Mouse (Mus musculus) stomach, postnatal 0 days (tissue): Measurements from ENCODE around the gene Cemip2. TPM values are rescaled to one million over a fixed set of nuclear protein-coding genes. Genes with fewer than 3 reads are reported as not detected.

Experiments
- ATAC-seq: fragments of 200-750 bp; cut with Nextera tagmentation; 2 replicates; pipeline ENCODE4 v1.8.0; 2017; ENCODE audit not compliant: low FRiP score, low TSS enrichment
- DNase-seq: peaks from one replicate; pipeline ENCODE4 v3.0.0-alpha.2; 2016; ENCODE audit warnings: low spot score
- H3K27ac ChIP-seq: fragments of 300-500 bp; sonication (generic); replicated peaks from 2 replicates; pipeline ENCODE4 v1.5.1; 2014; ENCODE audit warnings: mild to moderate bottlenecking, control low read depth
- H3K27me3 ChIP-seq: fragments of 300-500 bp; sonication (generic); 2 replicates; pipeline ENCODE4 v1.6.1; 2014; ENCODE audit warnings: low read length; ENCODE audit not compliant: control insufficient read depth, insufficient read depth
- H3K36me3 ChIP-seq: fragments of 300-500 bp; sonication (generic); 2 replicates; pipeline ENCODE4 v1.6.1; 2014; ENCODE audit warnings: low read length, mixed read lengths; ENCODE audit not compliant: control insufficient read depth, insufficient read depth
- H3K4me1 ChIP-seq: fragments of 300-500 bp; sonication (generic); replicated peaks from 2 replicates; pipeline ENCODE4 v1.6.1; 2014; ENCODE audit warnings: antibody characterized with exemption; ENCODE audit not compliant: control insufficient read depth, insufficient read depth
- H3K4me2 ChIP-seq: fragments of 300-500 bp; sonication (generic); replicated peaks from 2 replicates; pipeline ENCODE4 v1.6.1; 2014; ENCODE audit warnings: low read depth, mild to moderate bottlenecking, control low read depth, moderate library complexity
- H3K4me3 ChIP-seq: fragments of 300-500 bp; sonication (generic); 2 replicates; pipeline ENCODE4 v1.5.1; 2014; ENCODE audit warnings: low read depth, low read length, control low read depth
- H3K9ac ChIP-seq: fragments of 300-500 bp; sonication (generic); 2 replicates; pipeline ENCODE4 v1.6.1; 2014; ENCODE audit warnings: mild to moderate bottlenecking, low read length, control low read depth, mixed read lengths
- H3K9me3 ChIP-seq: fragments of 300-500 bp; sonication (generic); 2 replicates; pipeline ENCODE4 v1.6.1; 2016; ENCODE audit warnings: low read length; ENCODE audit not compliant: control insufficient read depth
- CTCF ChIP-seq: IDR thresholded peaks from 2 replicates; pipeline ENCODE4 v1.5.1; 2016; ENCODE audit warnings: antibody characterized with exemption, low read depth, mild to moderate bottlenecking, moderate library complexity
- EP300 ChIP-seq: optimal IDR thresholded peaks from 2 replicates; pipeline ENCODE3; 2016; ENCODE audit warnings: antibody characterized with exemption
- WGBS: fragments of 180-500 bp; shearing (Covaris S2); extraction: QIAGEN DNeasy Blood & Tissue Kit; methylation state at CpG from one replicate; pipeline ENCODE4 v1.1.7; 2014; 5-methylcytosine and 5-hydroxymethylcytosine counted together
- polyA plus RNA-seq: library from polyadenylated mRNA; unstranded; fragments of >200 nt; fragmentation: Nextera tagmentation; extraction: Ambion mirVana; gene quantifications from 2 replicates; pipeline ENCODE4 v1.2.1, GENCODE M21; 2015

Cemip2 gene
- polyA plus RNA-seq, 1 experiment from 2014 or later = 5.5 TPM

DNA sequence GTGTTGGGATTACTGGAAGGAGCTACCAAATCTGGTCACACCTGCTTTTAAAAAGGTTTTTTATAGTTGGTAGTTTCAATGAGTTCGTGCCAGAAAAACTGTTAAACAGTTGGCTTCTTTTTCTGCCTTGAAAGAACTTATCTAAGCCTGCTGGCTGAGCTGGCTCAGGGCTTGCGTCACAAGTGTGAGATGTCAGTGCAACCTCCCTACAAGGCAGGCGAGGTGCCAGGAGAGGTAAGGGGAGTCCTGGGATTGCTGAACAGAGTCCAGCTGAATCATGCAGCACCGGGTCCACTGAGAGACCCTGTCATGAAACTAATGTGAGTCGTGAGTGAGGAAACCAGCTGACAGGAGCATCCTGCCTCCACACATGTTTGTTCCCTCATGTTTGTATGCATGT, 41.4 kb downstream of the Cemip2 start:
- H3K27ac ChIP-seq = no peak overlapping the region
- no peak overlapping the region for H3K4me3 ChIP-seq
- DNase-seq = peak; percentile 22
- TF ChIP-seq CTCF (no peak), EP300 (no peak)
- H3K4me1 ChIP-seq = no peaks in the 10 kb centered on the region
- no peak overlapping the region for H3K4me2 ChIP-seq
- no peaks in the 10 kb centered on the region for H3K9me3 ChIP-seq
- no peak overlapping the region for H3K9ac ChIP-seq
- WGBS = 49% methylated on average over 5 of the region's 5 CpGs
- no peaks in the 10 kb centered on the region for H3K27me3 ChIP-seq
- ATAC-seq = no peak
- H3K36me3 ChIP-seq = peaks cover 7% of the 10 kb centered on the region

DNA sequence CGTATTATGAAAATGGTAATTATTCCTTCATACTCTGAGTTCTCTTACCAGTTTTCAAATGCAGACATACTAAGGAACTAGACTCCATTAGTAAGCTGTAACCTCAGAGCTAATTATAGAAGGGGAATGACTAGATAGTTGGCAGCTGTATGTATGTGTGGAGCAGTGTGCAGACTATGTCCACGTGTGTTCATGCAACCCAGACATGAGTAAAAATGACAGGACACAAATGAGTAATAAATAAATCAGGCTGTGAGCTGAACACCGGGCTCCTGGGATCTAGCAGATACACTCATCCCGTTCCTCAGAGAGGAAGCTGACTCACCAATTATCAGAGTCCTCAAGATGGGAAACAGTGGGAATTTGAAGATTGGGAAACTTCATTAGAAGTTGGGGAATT, 42.0 kb downstream of the Cemip2 start:
- H3K9me3 ChIP-seq = no peaks in the 10 kb centered on the region
- no peaks in the 10 kb centered on the region for H3K4me1 ChIP-seq
- WGBS = 67% methylated on average over 4 of the region's 4 CpGs
- H3K27me3 ChIP-seq = no peaks in the 10 kb centered on the region
- ATAC-seq (no peak), DNase-seq (no peak)
- H3K9ac ChIP-seq = no peak overlapping the region
- H3K4me3 ChIP-seq = no peak overlapping the region
- no peak overlapping the region for H3K27ac ChIP-seq
- no peak overlapping the region for H3K4me2 ChIP-seq
- H3K36me3 ChIP-seq = peaks cover 7% of the 10 kb centered on the region
- no peak for TF ChIP-seq EP300

DNA sequence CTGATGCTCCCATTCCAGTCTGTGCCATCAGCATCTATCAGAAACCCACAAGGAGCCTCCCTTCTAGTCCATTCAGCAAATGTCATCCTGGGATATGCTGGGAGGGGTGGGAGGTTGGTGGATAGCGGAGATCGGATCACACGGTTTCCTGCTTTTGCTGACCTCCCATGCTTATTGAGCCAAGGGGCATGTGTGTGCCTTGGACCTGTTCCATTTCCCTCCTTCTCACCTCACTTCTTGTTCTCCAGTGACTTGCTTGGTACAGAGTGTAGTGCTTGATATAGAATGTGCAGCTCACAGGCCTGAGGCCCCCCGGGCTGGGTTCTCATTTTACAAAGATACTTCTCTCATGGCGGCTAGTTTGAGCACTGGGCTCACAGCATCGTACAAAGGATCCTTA, 43.7 kb downstream of the Cemip2 start:
- no peak for ATAC-seq
- Histone ChIP-seq H3K27ac (no peak overlapping the region), H3K4me2 (no peak overlapping the region), H3K9me3 (no peaks in the 10 kb centered on the region), H3K27me3 (no peaks in the 10 kb centered on the region), H3K36me3 (peaks cover 6% of the 10 kb centered on the region), H3K4me1 (no peaks in the 10 kb centered on the region), H3K9ac (no peak overlapping the region), H3K4me3 (no peak overlapping the region)
- WGBS = 85% methylated on average over 6 of the region's 6 CpGs
- DNase-seq = no peak
- TF ChIP-seq CTCF (no peak), EP300 (no peak)

DNA sequence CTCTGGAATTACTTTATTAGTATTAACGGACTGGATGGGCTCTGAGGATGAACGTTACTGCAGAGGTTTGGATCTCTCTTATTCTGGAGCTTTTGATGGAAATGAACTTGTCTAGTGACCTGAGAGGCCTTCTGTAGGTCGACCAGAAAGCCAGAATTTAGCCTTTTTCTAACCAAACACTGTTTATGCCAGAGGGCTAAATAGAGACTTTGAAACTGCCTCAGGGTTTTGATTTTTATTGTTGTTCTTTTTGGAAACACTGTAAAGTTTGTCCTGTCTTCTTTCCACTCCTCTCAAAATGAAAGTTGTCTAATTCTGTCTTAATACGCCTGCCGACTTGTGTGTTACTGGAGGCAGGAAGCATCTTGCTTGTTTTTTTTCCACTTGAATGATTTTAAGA, 46.0 kb downstream of the Cemip2 start:
- no peak for TF ChIP-seq EP300
- TF ChIP-seq CTCF = no peak

DNA sequence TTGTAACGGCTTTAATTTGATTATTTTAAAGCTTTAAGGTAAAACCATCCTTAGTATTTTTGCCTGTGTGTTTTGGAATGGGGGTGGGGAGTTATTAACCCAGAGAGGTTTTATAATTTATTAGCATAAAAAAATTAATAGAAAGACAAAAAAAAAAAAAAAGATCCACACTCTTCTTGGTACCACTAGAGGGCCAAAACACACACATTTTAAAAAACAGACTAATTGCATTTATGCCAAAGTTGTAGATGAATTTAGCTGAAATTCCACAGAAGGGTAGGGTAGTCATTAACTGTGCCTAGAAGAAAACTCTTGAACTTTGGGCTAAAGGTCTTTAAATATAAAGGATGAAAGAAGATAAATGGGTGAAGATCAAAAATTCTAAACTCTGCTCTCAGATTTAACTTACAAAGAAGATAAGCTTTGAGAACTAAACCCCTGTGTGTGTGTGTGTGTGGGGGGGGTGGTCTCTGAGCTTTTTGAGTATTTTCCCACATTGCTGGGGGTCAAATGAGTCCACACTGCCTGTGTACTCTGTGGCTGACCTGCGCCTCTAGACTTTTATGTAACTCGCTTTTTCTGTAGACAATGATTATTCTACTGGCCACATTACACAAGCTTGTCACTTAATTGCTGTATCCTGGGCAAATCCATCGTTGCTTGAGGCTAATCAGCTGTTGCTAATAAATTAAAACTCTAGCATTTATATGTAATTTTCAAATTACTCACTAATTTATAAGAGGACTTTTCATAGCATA, 47.2 kb downstream of the Cemip2 start:
- Histone ChIP-seq H3K4me2 (no peak overlapping the region), H3K9me3 (no peaks in the 10 kb centered on the region), H3K4me1 (no peaks in the 10 kb centered on the region), H3K9ac (no peak overlapping the region), H3K4me3 (no peak overlapping the region), H3K27me3 (no peaks in the 10 kb centered on the region), H3K27ac (no peak overlapping the region), H3K36me3 (peaks cover 7% of the 10 kb centered on the region)
- 83% methylated on average over 4 of the region's 4 CpGs for WGBS
- DNase-seq (no peak), ATAC-seq (no peak)
- TF ChIP-seq CTCF = peak; percentile 56
- TF ChIP-seq EP300 = no peak

More for the DNA sequence above, 46.0 kb downstream of the Cemip2 start:
- Histone ChIP-seq H3K27me3 (no peaks in the 10 kb centered on the region), H3K9me3 (no peaks in the 10 kb centered on the region), H3K27ac (no peak overlapping the region), H3K36me3 (peaks cover 7% of the 10 kb centered on the region), H3K4me1 (no peaks in the 10 kb centered on the region), H3K4me2 (no peak overlapping the region), H3K4me3 (no peak overlapping the region), H3K9ac (no peak overlapping the region)
- WGBS = 88% methylated on average over 5 of the region's 5 CpGs
- DNase-seq (no peak), ATAC-seq (no peak)

DNA sequence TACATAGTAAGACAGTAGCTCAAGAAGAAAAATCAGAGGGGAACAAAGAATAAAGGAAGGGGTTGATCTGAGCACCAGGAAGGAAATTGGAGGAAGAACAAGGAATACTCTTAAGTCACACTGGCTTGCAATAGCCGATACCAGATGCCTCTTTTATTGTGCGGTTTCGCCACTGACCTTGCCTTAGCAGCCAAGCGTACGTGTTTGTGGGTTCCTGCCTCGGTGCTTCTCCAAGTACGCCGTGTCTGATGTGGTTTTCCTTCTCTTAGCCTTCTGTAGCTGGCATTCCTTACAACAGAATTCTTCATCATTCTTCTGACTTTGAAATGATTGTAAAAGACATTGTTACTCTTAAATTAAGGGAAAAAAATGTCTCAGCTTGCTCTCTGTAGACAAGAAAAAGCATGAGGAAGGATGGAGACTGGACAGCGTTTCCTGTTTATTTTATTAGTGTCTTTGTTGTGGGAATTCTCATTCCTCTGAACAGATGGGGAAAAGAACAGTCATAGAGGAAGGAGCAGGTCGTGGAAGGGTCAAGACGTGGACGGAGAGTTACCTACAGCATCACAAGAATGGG, 55.4 kb downstream of the Cemip2 start:
- Histone ChIP-seq H3K27ac (no peak overlapping the region), H3K9me3 (no peaks in the 10 kb centered on the region), H3K4me3 (no peak overlapping the region), H3K4me1 (no peaks in the 10 kb centered on the region), H3K4me2 (no peak overlapping the region), H3K27me3 (no peaks in the 10 kb centered on the region), H3K9ac (no peak overlapping the region), H3K36me3 (peaks cover 9% of the 10 kb centered on the region; the same call in 1 of the 2 replicates)
- ATAC-seq (no peak), DNase-seq (no peak)
- TF ChIP-seq CTCF = no peak
- WGBS = 74% methylated on average over 12 of the region's 12 CpGs
